Mouse (Mus musculus) heart, embryonic 16.5 days (tissue): Measurements from ENCODE around the gene Os9. TPM values are rescaled to one million over a fixed set of nuclear protein-coding genes. Genes with fewer than 3 reads are reported as not detected.

Source experiments
- ATAC-seq: fragments of 200-750 bp; cut with Nextera tagmentation; replicated peaks from 2 replicates; pipeline ENCODE4 v1.8.0; 2017; ENCODE audit warnings: moderate number of reproducible peaks; ENCODE audit not compliant: insufficient read depth, low FRiP score; ENCODE audit errors: extremely low read depth
- H3K27ac ChIP-seq: fragments of 300-500 bp; sonication (generic); 2 replicates; pipeline ENCODE4 v1.5.1; 2014; ENCODE audit warnings: mild to moderate bottlenecking, low read length, control low read depth, moderate library complexity
- H3K27me3 ChIP-seq: fragments of 300-500 bp; sonication (generic); 2 replicates; pipeline ENCODE4 v1.6.1; 2014; ENCODE audit warnings: low read length, mixed read lengths; ENCODE audit not compliant: control insufficient read depth, insufficient read depth
- H3K36me3 ChIP-seq: fragments of 300-500 bp; sonication (generic); 2 replicates; pipeline ENCODE4 v1.6.1; 2014; ENCODE audit not compliant: control insufficient read depth, insufficient read depth
- H3K4me1 ChIP-seq: fragments of 300-500 bp; sonication (generic); 2 replicates; pipeline ENCODE4 v1.6.1; 2014; ENCODE audit warnings: low read length, mixed read lengths; ENCODE audit not compliant: control insufficient read depth, insufficient read depth
- H3K4me2 ChIP-seq: fragments of 300-500 bp; sonication (generic); 2 replicates; pipeline ENCODE4 v1.6.1; 2014; ENCODE audit warnings: low read depth, mild to moderate bottlenecking, control low read depth, low read length
- H3K4me3 ChIP-seq: fragments of 300-500 bp; sonication (generic); 2 replicates; pipeline ENCODE4 v1.5.1; 2014; ENCODE audit warnings: mild to moderate bottlenecking, control low read depth, low read length
- H3K9ac ChIP-seq: fragments of 300-500 bp; sonication (generic); 2 replicates; pipeline ENCODE4 v1.6.1; 2014; ENCODE audit warnings: low read length, control low read depth
- H3K9me3 ChIP-seq: fragments of 300-500 bp; sonication (generic); replicated peaks from 2 replicates; pipeline ENCODE4 v1.6.1; 2016; ENCODE audit warnings: low read length; ENCODE audit not compliant: control insufficient read depth
- WGBS: fragments of 180-500 bp; shearing (Covaris S2); extraction: QIAGEN DNeasy Blood & Tissue Kit; methylation state at CpG from one replicate; pipeline ENCODE4 v1.1.7; 2014; 5-methylcytosine and 5-hydroxymethylcytosine counted together
- polyA plus RNA-seq: library from polyadenylated mRNA; unstranded; fragments of >200 nt; fragmentation: Nextera tagmentation; extraction: Ambion mirVana; gene quantifications from 2 replicates; pipeline ENCODE4 v1.2.1, GENCODE M21; 2015

The Os9 gene
- polyA plus RNA-seq, 1 experiment from 2014 or later: 57.5 TPM

DNA sequence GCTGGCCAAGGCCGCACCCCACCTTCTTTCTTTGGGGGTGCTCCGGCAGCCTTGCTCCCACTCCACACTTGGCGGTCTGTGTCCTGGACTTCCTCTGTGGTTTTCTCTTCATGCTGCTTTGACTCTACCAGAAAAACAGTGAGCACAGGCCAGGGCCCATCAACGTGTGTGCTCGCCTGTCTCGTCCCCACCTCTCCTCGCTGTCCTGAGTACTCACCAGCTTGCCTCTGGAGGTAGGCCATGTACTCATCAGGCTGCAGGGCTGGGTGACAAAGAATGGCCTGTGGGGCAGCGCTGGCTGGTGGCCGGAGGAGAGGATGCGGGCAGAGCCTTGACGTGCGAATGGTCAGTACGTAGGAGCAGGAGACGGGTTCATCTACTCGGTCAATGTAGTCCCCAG is 21.1 kb downstream of the Os9 start:
- H3K27ac ChIP-seq: no peak overlapping the region
- 89% methylated on average over 15 of the region's 15 CpGs for WGBS
- H3K4me3 ChIP-seq: no peak overlapping the region
- no peak overlapping the region for H3K4me2 ChIP-seq
- peaks cover 3% of the 10 kb centered on the region; the same call in 1 of the 2 replicates for H3K4me1 ChIP-seq
- no peak overlapping the region for H3K9ac ChIP-seq
- no peaks in the 10 kb centered on the region for H3K9me3 ChIP-seq
- no peaks in the 10 kb centered on the region for H3K27me3 ChIP-seq
- ATAC-seq: no peak
- peaks cover 12% of the 10 kb centered on the region for H3K36me3 ChIP-seq

DNA sequence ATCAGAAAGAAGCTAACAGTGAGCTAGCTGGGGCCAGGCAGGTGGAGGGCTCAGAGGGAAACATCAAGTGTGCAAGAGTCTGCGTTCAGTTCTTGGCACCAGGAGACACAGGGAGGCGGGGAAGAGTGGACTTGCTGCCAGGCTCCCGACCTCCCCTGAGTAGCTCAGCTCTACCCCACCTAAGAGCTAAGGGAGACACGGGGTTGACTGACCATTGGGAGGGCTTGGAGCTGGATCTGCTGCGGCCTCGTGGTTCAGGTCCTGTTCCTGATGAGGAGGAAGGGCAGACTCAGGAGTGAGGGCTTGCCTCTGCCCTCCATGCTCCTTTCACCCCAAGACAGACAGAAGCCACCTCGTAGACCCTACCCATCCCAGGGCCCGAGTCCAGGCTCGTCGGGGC is 21.7 kb downstream of the Os9 start:
- Histone ChIP-seq H3K4me1 (peaks cover 8% of the 10 kb centered on the region), H3K9ac (no peak overlapping the region), H3K27ac (no peak overlapping the region), H3K4me2 (no peak overlapping the region), H3K27me3 (no peaks in the 10 kb centered on the region), H3K4me3 (no peak overlapping the region), H3K36me3 (peaks cover 12% of the 10 kb centered on the region), H3K9me3 (no peaks in the 10 kb centered on the region)
- 85% methylated on average over 10 of the region's 10 CpGs for WGBS
- ATAC-seq: no peak

DNA sequence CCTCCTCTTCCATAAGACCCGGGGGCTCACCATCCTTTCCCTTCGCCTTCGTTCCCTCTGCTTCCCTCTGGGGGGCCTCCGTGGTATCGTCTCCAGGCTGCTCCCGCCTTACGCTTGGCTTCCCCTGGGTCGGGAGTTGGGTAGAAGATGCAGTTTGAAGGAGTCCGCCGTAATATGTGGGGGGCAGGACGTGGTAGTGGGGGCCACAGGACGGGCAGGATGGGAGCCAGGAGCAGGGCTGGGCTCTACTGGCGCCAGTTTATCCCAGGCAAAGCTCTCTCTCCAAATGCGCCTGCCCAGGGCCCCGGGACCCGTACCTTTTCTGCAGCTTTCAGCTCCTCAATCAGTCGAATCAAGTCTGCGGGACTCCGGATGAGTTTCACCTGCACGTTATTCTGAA is 22.4 kb downstream of the Os9 start:
- H3K9me3 ChIP-seq: no peaks in the 10 kb centered on the region
- peaks cover 4% of the 10 kb centered on the region; the same call in 1 of the 2 replicates for H3K27me3 ChIP-seq
- H3K9ac ChIP-seq: no peak overlapping the region
- peaks cover 10% of the 10 kb centered on the region for H3K4me1 ChIP-seq
- H3K4me2 ChIP-seq: no peak overlapping the region
- no peak for ATAC-seq
- no peak overlapping the region for H3K27ac ChIP-seq
- no peak overlapping the region for H3K4me3 ChIP-seq
- 77% methylated on average over 20 of the region's 20 CpGs for WGBS
- peaks cover 12% of the 10 kb centered on the region for H3K36me3 ChIP-seq

GRCm38 (mm10) chr10:127094382-127094802 is 26.5 kb downstream of the Os9 start:
- Histone ChIP-seq H3K4me1 (peaks cover 15% of the 10 kb centered on the region), H3K36me3 (peaks cover 9% of the 10 kb centered on the region), H3K4me2 (no peak overlapping the region), H3K9ac (no peak overlapping the region), H3K4me3 (no peak overlapping the region), H3K27me3 (peaks cover 43% of the 10 kb centered on the region), H3K27ac (no peak overlapping the region), H3K9me3 (no peaks in the 10 kb centered on the region)
- 0 out of 2 replicates have a peak, but pooled peaks have one; percentile 18 for ATAC-seq
- 24% methylated on average over 7 of the region's 7 CpGs for WGBS

DNA sequence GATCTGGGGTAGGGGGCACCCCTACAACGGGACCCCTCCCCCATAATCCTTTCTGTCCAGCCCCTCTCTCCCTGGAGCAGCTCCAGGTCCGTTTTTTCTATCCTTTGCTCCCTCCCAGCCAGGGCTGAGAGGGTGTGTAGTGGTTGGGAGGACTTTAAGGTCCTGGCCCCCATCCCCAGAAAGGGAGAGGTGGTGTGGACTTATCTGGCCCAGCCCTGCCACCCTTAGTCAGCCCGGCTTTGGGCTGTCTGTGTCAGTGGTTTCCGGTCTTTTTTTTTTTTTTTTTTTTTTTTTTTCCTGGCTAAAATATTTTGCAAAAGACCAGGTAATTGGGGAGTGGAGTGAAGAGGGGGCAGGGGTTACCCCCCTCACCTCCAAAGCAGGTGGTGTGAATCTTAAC is 28.2 kb downstream of the Os9 start:
- Histone ChIP-seq H3K36me3 (peaks cover 8% of the 10 kb centered on the region), H3K27ac (no peak overlapping the region), H3K4me1 (peaks cover 15% of the 10 kb centered on the region), H3K9ac (no peak overlapping the region), H3K9me3 (no peaks in the 10 kb centered on the region), H3K27me3 (peaks cover 51% of the 10 kb centered on the region), H3K4me3 (no peak overlapping the region), H3K4me2 (no peak overlapping the region)
- WGBS: 61% methylated on average over 4 of the region's 4 CpGs
- ATAC-seq: no peak

DNA sequence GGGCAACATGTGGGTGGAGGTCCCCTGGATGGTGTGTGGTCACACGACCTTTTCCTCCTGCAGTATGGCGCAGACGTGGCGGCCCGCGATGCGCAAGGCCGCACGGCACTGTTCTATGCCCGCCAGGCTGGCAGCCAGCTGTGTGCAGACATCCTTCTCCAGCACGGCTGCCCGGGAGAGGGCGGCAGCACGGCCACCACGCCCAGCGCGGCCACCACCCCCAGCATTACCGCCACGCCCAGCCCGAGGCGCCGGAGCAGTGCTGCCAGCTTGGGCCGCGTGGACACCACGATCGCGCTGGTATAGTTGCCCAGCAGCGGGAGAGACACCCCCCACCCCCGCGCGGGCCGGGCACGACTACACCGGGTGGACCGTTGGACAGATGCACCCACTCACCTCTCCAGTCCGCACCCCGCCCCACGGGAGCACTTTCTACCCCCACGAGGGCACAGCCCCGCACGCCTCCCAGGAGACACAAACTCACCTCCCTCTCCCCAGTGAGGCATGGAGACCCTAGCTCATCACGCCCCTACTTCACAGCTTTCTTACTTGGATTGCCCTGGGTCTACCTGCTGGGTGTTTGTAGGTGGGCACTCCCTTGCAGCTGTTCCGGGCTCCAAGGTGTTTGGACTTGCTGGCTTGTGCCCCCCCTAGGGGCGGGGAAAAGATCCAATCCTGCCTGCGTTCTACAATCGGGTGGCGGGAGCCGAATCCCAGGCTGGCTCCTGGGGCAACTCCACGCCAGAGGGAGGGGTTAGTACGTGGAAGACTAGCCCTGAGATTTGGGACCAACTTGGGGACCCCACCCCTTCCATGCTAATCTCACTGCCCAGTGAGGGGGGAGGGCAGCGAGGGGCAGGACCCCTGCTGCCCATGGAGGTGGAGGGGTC is 29.2 kb downstream of the Os9 start:
- Histone ChIP-seq H3K27me3 (peaks cover 56% of the 10 kb centered on the region), H3K4me1 (peaks cover 15% of the 10 kb centered on the region), H3K36me3 (peaks cover 8% of the 10 kb centered on the region), H3K4me3 (peak overlapping the region; percentile 32), H3K27ac (no peak overlapping the region), H3K9me3 (no peaks in the 10 kb centered on the region), H3K4me2 (peak overlapping the region; percentile 49), H3K9ac (no peak overlapping the region)
- ATAC-seq: 0 out of 2 replicates have a peak, but pooled peaks have one; percentile 37
- 10% methylated on average over 49 of the region's 51 CpGs for WGBS

- Histone ChIP-seq H3K9ac (no peak overlapping the region), H3K27me3 (peaks cover 56% of the 10 kb centered on the region)
- ATAC-seq: peak; percentile 20; the same call in 1 of the 2 replicates
Observed at GRCm38 (mm10) chr10:127090560-127091411, 30.1 kb downstream of the Os9 start.

GRCm38 (mm10) chr10:127085633-127086032 is 35.3 kb downstream of the Os9 start:
- no peak for ATAC-seq
- H3K27ac ChIP-seq: no peak overlapping the region
- no peak overlapping the region for H3K4me3 ChIP-seq
- no peaks in the 10 kb centered on the region for H3K36me3 ChIP-seq
- no peak overlapping the region for H3K9ac ChIP-seq
- H3K4me2 ChIP-seq: no peak overlapping the region
- WGBS: 60% methylated on average over 6 of the region's 6 CpGs
- peaks cover 56% of the 10 kb centered on the region for H3K27me3 ChIP-seq
- peaks cover 3% of the 10 kb centered on the region; the same call in 1 of the 2 replicates for H3K4me1 ChIP-seq
- H3K9me3 ChIP-seq: no peaks in the 10 kb centered on the region

More at GRCm38 (mm10) chr10:127090560-127091411, 30.1 kb downstream of the Os9 start:
- no peaks in the 10 kb centered on the region for H3K9me3 ChIP-seq
- peaks cover under 1% of the 10 kb centered on the region for H3K36me3 ChIP-seq
- H3K27ac ChIP-seq: no peak overlapping the region
- H3K4me1 ChIP-seq: peaks cover 15% of the 10 kb centered on the region
- 15% methylated on average over 57 of the region's 57 CpGs for WGBS
- H3K4me3 ChIP-seq: peak overlapping the region; percentile 32
- H3K4me2 ChIP-seq: peak overlapping the region; percentile 49
